Mouse (Mus musculus): ENCODE results near the gene Esrrg.

DNA sequence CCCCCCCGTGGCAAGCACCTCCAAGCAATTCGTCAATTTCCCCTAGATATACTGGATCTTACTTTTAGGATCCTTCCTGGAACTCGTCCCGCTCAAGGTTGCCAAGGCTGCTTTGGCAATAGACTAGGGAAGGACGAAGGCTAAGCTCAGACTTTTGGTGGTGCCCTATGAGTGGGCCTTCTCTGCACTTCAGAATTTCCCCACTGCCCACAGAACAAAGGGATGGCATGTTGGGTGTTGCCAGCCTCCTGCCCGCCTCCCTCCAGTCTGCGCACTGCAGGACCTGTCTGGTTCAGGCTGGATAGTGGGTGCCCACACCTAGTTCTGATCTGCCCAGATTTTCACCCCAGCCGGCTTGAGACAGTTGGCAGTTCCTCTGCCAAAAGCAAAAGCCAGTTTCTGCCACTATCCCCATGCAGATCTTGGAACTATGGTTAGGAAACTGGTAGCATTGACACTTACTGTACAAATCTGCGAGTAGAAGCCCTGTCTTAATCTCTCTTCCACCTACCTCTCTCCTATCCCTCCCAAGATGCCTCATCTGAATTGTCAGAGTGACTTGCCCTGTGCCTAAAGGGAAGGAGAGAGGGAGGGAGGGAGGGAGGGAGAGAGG is 1.9 kb downstream of the Esrrg start:
- TF ChIP-seq CTCF (IDR thresholded peaks at IDR 0.05; ENCODE audit: borderline replicate concordance, insufficient read depth, low read depth, low read length) (no peak), POLR2A (IDR thresholded peaks at IDR 0.05; ENCODE audit: borderline replicate concordance, insufficient read depth, low read length) (no peak)

Data from cerebellum, adult 2 months (tissue).